Mouse (Mus musculus) G1E (cell line): Measurements from ENCODE around the gene Dtx2.

ENCODE experiments used
- CTCF ChIP-seq: IDR thresholded peaks from 2 replicates; pipeline ENCODE4 v1.5.1; 2012; ENCODE audit warnings: low read depth, low read length, inconsistent platforms, mixed read lengths
- GATA1 ChIP-seq: IDR thresholded peaks from 2 replicates; pipeline ENCODE4 v1.6.1; 2012; ENCODE audit warnings: borderline replicate concordance, low read length, inconsistent platforms, mixed read lengths
- GATA2 ChIP-seq: IDR thresholded peaks from 2 replicates; pipeline ENCODE4 v1.6.1; 2012; ENCODE audit warnings: low read depth, low read length, inconsistent platforms, borderline replicate concordance
- POLR2AphosphoS5 ChIP-seq: IDR thresholded peaks from 2 replicates; pipeline ENCODE4 v1.6.1; 2012; ENCODE audit warnings: low read depth, low read length, inconsistent platforms; ENCODE audit not compliant: insufficient replicate concordance

DNA sequence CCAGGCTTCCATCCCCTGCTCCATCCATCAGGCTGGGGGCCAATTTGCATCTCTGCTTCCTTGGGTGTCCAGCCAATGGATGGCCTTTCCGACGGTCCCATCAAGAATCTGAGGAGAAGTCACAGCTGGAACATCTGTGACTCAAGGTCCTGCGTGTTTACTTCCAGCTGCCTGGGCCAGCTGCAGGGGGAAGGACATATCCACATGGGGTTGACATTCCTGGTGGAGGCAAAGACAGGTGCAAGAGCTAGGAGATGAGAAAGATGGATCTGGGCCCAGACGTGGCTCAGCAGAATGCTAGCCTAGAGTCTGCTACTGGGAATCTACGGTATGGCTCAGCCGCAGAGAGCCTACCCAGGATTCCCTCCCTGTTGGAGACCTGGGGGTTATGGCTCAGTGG is 24.4 kb upstream of the Dtx2 start:
- TF ChIP-seq CTCF (no peak), GATA2 (no peak), GATA1 (no peak), POLR2AphosphoS5 (no peak)
